Mouse (Mus musculus) left cerebral cortex, adult 11 months (tissue): Measurements from ENCODE around the gene Ugp2.
"Not testable (repeated sequence)": the region's sequence is repeated elsewhere in the genome, so short reads cannot be mapped to it uniquely, and the experiment has no call there.

ENCODE experiments used
- DNase-seq: peaks from one replicate; pipeline ENCODE4 v3.0.0; 2022; ENCODE audit warnings: low spot score

Gene Ugp2

DNA sequence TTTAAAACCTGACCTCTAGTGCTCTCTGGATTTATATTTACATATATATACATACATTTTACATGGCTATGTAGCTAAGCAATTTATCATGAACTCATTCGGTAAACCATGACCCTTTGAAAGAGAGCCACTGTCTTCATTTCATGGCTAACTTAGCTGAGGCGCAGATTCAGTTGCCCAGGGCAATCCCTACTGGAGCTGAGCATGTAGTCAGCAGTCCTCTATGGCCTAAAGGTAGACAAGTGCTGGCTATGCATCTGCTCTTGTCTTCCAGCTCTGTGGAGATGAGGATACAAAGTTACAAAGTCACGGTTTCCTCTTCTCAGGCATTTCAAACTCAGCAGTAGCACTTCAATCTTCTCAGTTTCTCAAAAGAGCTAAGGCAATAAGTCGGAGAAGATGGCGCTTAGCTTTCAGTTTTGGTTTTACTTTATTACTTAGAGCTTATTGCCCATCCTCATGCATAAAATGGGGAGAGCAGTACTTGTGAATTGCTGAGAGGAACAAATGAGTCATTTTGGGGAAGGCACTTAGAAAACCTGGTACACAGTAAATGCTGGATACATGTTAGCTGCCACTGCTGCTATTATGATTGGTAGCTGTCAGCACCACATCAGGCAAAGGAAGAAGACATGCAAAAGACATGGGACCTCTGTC is 38.2 kb downstream of the Ugp2 start:
- no peak for DNase-seq

DNA sequence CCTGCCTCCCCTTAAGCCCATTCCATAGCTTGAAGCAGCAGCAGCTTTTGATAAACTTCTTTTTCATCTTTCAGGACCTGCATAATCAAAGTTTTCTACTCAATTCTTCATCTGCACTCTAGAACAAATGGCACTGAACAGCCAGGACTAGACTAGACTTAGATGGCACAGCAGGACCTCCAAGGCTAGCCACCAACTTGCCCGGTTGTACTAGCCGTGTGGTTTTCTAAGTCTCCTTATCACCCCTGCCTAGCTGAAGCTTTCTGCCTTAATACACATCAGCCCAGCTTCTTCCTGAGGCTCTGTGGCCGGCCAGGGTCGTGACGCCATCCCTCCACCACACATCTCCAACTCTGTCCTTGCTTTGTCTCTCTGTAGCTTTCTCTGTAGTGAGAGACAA is 42.9 kb downstream of the Ugp2 start:
- DNase-seq: no peak

DNA sequence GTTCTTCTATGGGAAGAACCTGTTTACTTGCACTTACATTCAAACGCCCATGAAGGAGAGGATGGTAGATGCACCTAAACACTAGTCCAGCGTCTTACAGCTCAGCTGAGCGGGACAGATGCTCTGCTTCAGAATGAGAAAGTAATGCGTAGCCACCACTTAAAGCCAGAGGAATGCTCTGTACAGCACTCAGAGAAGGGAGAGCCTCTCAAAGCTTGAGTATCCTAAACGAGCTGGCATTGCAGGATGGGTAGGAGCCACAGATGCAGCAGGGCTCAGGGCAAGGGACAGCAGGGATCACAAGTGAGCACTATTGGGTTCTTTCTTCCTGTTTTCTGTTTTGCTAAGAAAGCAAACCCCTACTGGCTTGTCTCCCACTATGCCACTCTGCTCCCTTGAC is 43.5 kb downstream of the Ugp2 start:
- DNase-seq: no peak

DNA sequence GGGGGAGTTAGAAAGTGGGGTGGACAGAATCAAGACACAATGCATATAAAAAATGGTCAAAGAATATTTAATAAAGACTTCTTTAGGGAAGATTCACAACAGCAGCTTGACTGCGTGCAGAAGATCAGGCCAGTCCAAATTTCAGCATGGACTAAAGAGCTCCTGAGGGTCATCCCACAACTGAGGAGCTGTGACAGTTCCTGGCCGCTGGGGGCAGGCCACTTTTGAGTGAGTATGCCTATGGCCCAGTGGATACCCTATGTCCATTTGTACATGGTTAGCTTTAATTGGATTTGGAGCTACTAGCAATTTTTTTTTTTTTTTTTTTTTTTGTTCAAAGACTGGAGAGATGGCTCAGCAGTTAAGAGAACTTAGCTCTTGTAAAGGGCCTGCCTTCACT is 44.2 kb downstream of the Ugp2 start:
- DNase-seq: no peak

DNA sequence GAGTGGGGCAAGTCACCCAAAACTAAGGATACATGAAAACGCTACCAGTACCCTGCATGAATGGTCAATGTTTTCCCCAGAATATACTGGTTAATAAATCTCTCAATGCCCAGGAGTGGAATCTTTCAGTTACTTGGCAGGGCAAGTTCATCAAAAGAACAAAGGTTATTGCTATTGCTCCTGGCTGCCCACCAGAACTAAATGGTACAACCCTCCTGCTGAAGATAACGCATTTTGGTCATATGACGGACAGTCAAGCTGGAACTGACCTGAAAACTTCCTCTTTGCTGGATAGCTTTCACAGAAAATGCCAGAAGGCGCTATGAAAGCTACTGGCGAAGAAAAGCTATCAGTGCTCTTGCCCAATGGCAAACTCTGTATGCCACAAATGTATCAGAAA is 45.2 kb downstream of the Ugp2 start:
- no peak for DNase-seq

DNA sequence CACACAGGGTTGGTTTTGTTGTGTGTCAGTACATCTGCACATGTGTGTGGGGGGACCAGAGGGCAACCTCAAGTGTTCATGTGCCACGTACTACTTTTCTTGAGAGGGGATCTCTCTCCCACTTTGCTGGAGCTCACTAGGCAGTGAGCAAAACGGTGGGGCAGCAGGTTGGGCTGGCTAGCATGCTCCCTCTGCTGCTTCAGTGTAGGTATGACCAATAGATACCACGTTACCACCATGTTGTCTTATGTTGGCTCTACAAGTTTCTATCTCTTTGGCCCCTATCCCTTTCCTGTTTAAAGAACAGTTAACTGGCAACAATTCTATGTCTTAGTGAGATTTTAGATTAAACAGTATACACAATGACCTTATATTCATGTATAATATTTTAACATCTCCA is 48.7 kb downstream of the Ugp2 start:
- no peak for DNase-seq

DNA sequence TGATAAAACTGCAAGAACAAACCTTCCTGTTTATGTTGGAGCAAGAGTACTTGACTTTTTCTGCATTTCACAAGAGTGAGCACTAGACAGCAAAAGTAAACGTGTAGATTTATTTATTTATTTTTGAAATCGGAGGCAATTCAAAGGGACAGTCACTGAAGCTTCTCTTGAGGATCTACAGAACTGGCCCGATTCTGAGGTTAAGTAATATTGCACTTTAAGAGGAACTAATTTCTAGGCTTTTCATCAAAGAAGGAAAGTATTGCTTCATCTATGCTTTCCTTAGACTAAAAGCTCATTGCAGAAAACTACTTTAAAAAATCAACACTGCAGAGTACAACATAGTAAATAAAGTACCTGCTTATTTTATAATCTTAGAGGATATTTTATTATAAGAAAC is 49.4 kb downstream of the Ugp2 start:
- no peak for DNase-seq

DNA sequence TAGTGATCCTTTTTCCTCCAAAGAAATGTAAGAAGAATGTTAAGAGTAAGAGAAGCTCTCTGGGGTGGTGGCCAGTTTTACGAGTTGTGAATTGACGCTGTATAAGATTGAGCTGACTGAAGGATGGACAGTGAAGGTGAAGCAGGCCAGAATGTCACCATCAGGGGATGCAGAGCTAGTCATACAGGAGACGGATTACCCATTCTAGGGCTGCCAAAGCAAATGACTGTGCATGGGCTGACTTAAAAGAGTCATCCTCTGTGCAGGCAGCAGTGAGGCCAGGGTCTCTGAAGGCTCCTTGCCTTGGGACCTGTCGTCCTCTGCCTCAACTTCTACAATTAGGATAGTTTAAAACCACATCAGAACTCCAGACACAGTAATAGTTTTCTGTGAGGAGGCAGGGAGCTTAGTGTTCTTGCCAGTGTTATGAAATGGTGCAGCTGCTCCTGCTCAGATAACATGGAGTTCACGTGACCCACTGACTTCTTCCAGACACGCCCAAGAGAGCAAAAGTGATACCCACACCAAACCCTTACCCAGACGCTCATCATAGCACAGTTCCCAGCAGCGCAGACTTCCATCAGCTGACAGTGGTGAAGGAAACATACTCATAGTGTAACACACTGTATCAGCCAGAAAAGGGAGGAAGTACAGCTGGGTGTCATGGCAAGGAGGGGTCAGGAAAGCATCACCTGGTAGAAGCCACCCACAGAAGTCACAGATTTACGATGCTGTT is 56.9 kb downstream of the Ugp2 start:
- no peak for DNase-seq

DNA sequence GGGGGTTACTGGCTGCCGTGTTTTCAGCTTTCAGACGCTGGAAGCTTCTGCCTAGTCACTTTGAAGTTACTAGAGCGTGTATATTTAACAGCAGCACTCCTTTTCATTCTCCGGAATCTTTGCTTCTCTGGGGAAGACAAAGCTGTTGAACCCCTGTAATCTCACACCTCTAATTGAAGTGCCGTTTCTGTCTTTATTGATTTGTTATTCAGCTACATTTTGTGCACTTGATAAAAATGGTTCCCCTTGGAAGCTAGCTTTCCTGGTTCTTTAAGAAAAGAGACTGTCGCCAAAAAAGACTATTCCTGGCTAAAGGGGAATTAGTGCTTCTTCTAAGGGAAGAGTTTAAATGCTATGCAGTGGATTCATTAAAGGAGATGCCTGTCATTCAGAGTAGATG is 61.5 kb downstream of the Ugp2 start:
- no peak for DNase-seq

DNA sequence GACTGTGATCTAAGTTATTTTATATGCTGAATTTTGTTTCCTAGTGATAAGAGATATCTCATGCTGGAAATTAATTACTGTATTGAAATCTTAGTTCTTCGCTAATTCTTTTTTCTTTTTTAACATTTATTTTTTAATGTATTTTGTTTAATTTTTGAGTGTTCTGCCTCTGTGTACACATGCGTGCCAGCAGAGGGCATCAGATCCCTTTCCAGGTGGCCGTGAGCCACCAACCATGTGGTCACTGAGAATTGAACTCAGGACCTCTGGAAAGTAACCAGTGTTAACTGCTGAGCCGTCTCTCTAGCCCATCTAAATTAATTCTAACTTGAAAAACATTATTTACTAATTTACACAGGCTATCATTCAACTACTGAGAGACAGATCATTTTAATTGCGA is 62.9 kb downstream of the Ugp2 start:
- DNase-seq: no peak

DNA sequence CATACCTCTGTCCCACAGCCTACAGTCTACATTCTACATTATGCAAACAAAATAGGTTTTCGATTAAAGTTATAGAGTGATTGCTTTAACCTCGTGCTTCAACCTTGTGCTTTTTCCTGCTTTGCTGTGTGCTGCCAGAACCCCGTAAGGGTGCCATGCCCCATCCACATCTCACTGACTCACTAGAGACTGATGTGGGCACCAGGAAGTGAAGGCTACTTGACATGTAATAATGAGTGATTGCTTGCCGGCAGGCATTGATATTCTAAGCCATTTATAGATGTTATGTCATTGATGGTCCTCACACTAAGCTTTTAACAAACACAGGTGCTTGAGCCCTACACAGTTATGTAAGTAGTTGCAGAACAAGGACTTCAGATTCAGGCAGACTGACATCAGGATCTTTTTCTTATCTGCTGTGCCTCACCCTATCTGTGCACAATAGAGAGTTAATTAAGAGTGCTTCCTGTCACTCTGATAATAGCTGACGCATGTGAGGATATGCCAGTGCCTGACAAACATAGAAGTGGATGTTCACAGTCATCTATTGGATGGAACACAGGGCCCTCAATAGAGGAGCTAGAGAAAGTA is 63.8 kb downstream of the Ugp2 start:
- DNase-seq: no peak

DNA sequence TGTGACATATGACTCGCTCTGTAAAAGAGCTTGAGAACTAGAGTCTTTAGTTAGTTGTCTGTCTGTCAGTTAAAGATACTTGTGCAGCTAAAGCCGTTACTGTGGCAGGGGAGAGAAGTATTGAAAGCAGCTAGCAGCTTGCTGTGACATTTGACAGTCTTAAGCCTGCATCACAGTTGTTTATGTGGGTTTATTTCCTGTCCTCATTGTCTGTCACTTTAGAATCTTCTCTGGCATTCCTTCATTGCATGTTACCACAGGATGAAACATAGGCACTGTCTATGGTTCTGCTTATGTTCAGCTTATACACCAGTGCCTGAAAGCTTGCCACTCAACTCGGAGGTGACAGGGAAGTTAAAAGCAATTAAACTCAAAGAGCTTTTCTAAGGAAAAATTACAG is 67.4 kb downstream of the Ugp2 start:
- DNase-seq: no peak

DNA sequence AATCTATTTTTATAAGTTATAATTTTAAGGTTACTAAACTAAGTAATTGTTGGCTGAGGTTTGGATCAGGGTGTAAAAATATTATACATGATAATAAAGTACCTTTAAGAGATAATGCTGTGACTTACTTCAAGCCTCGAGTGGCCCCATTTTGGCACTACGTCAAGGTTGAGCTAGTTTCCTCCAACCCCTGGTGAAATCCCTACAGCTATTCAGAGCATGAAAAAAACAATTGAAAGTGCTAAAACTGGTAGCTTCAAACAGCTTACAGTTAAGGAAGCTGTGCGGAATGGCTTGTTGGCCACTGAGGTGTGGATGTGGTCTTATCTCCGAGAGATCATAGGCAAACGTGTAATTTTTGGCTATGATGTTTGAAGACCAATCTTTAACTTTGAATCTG is 75.5 kb downstream of the Ugp2 start:
- DNase-seq: no peak

DNA sequence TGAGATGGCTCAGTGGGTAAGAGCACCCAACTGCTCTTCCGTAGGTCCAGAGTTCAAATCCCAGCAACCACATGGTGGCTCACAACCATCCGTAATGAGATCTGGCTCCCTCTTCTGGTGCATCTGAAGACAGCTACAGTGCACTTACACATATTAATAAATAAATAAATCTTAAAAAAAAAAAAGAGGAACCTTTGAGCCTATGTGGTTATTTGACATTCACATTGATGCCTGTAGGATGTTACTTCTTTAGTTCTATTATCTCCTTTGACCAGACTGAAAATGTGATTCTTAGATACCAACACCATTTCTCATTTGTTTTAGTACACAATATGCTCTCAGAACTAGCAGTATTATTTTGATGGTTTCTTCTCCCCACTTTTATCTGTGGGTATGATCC is 82.8 kb downstream of the Ugp2 start:
- not testable (repeated sequence) for DNase-seq

DNA sequence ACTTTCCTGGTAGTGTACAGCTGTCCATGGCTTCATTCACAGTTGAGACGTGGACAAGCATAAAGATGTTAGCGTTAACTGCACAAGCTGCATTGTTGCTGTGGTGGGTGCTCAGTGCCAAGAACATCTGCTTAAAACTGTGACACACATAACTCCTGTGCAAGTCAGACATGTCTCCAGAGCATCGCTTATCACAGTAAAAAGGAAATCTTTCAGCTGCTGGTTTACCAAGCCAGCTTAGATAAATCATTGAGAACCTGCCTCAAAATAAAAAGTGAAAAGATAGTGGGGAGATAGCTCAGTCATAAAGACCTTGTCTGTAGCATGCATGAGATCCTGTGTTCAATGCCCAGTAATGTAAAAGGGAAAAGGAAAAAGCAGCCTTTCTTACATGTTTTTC is 84.6 kb downstream of the Ugp2 start:
- DNase-seq: no peak

DNA sequence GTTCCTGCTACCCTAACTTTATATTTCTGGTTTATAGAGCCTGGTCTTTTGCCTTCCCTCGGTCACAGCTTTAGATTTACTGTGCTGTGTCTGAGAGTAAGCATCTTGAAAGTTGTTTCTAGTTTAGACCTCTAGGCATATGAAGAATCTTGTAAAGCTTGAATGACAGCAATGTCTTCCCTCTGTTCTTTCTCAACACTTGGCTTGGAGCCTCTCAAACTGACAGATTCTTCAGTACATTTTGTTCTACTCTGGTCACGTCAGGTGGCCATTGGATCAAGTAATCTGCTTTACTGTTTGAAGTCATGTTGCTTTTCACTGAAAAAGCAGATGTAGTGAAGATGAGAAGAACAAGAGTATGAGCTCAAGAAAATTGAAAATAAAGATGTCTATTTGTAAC is 94.8 kb downstream of the Ugp2 start:
- no peak for DNase-seq
